Mouse (Mus musculus): ENCODE results near the gene Olfr691.
"Not testable (repeated sequence)": the region's sequence is repeated elsewhere in the genome, so short reads cannot be mapped to it uniquely, and the experiment has no call there.

The Olfr691 gene

DNA sequence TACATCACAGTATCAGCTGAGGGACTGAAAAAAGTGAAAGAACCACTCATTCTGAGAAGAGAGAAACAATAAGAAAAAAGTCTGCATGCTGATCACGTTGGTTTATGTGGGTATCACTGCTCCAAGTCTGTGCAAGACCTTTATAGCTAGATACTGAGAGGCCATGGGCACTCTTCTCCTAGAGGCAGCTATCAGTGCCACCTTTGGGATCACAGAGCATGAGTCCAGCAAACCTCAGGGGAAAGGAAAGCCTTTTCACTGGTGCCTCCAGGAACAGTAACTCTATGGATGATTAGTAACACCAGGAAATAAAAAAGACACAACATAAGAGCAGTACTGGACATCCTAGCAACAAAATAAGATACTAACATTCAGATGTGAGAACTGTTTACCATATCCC lies at the start of gene Olfr691:
Olfr691 (minus strand) TSS at position 101 of the 400 bp plus-strand sequence.
- no peak for DNase-seq (ENCODE audit: low spot score in 2 of 2)

DNA sequence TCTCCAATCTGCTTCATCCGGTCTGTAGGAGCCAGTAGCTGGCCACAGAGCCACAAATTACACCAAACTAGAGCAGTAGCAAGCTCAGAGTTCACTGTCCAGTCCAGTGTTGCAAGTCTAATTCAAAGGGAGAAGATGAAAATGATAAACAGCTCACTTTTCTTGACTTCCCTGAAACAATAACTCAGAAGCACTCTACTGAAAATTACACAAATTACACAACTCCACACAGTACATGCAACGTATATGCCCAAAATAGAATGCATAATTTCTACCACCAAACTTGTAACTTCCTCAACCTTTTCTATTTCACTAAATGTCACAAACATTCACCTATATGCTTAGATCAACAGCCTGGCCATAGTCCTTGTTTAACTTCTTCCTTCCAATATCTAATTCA lies 48.2 kb upstream of the Olfr691 start:
- no peak for DNase-seq (ENCODE audit: low spot score in 2 of 2)

DNA sequence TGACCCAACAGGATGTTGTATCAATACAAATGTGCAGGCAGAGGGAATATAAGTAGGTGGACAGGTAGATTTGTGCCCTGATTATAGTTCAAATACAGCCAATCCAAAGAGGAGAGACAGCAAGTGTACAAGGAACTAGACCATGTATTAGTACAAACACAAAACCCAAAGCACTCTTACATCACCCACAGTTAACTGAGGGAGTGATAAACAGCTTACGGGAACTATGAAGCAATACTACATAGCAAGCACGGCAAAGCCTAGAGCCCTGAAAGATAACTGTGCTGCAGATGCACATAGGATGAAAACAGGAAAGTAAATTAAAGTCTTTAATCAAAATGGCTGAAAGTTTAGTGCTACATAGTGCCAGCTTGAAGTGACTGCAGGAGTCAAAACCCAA lies 45.6 kb upstream of the Olfr691 start:
- DNase-seq (ENCODE audit: low spot score in 2 of 2) = no peak

DNA sequence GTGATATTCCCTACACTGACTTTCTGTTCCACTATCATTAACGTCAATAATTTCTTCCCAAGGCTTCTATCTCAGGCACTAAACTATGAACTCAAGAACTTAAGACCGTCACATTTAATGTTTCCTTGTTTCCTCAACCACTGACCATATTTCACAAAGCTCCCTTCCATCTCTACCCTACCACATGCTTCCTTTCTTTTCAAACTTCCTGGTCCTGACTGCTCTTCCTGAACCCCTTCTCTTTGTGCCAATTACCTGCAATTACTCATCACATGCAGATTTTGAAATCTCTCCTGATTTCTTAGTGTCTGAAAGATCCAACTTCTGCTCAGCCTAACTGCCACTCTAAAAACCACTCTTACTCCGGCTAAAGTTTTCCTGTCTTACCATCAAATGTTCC lies 38.3 kb upstream of the Olfr691 start:
- DNase-seq (ENCODE audit: low spot score in 2 of 2) = no peak

DNA sequence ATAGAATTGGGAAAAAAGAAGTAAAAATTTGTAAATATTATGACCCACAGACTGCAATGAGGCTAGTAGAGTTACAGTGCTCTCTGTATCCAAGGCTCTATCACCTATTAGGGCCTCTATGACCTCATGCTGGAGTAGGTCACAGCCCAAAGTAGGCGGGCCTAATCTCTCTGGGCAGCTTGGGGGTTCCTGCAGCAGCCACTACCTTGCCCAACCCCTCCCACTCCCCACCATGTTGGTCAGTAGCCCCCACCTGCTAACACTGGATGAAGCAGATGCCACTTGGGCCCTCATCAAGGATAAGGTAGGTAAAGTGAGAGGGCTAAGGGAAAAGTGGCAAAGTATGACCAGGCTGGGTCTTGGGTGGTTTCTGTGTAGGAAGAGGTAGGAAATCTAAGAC lies 32.8 kb upstream of the Olfr691 start, which contains the start of gene Gm5901:
Gm5901 (plus strand) TSS at position 173 of the 400 bp plus-strand sequence.
- DNase-seq (ENCODE audit: low spot score in 2 of 2) = no peak

DNA sequence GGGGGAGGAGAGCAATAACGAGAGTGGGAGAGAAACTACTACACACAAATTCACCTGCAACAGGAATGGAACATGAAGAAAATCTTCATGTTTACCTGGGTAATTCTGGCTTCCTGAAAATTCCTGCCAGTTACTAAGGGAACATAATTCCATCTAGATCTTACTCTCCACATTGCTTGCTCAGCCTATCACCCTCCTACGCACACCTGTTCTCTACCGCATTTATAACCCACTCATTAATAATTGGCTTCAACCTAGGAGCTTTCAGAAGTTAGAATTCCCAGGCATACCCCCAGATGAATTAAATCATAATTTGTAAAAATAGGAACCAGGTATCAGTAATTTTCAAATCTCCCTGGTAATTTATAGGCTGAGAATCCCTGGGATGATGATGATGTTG lies 31.9 kb upstream of the Olfr691 start:
- no peak for DNase-seq (ENCODE audit: low spot score in 2 of 2)

DNA sequence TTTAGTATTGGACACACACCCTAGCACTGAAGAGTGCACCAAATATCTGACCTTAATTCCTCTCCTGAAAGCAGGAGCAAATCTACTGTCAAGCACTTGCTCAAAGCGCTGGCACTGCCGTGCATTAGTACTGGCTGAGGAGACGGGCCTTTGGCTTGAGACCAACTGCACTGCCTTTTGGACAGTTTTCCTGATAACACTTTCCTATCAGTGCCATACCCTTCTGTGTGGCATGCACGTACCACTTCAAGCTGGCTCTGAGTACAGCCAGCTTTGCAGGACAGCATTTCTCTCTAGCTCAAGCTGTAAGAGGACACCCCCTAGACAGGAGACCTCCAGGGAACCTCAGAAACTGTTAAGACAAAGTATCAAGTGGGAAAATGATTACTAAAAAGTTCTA lies 31.4 kb upstream of the Olfr691 start:
- peak; percentile 20 to 60 for DNase-seq (ENCODE audit: low spot score in 2 of 2)

DNA sequence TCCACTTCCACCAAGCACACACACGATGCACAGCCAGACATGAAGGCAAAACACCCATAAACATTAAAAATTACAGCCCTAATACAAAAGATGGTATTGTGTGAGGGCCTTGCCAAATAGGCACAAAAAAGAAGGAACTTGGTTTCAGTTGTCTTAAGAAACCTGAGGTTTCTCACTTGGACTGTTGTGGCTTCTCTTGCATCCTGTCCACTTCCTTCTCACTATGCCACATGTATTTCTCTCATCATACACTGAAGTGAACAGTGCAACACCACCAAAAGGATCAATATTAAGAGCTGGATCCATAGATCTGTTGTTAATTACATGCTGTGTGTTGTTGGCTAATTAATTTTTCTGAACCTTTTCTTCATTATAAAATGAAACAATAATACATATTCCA lies 30.8 kb upstream of the Olfr691 start:
- no peak for DNase-seq (ENCODE audit: low spot score in 2 of 2)

DNA sequence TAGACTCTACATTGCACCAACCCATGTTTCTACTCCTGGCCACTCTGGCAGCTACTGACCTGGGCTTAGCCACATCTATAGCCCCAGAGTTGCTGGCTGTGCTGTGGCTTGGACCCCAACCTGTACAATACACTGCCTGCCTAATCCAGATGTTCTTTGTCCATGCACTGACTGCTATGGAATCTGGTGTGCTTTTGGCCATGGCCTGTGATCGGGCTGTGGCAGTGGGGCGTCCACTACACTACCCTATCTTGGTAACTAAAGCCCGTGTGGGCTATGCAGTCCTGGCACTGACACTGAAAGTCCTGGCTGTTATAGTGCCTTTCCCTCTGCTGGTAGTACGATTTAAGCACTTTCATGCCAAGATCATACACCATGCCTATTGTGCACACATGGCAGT lies 26.5 kb upstream of the Olfr691 start:
- DNase-seq (ENCODE audit: low spot score in 2 of 2) = no peak

DNA sequence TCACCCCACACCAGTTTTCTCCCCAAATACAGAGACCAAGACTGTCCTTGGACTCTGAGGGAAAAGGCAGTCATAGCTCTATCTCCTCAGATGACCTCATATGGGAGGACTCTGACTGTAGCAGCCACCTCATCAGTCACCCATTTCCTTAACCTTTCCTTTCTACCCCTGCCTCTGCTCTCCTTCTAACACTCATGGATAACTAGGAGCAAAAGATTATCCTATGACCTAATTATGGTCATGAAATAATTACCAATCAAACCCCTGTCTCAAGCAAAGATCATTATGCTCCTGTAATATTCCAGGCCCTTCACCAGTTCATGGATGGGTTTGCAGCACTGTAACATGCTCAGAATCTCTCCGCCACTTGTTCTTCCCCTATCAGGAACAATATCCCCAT lies 25.9 kb upstream of the Olfr691 start, which contains the start of gene Olfr692:
Olfr692 (plus strand) TSS at position 301 of the 400 bp plus-strand sequence.
- DNase-seq (ENCODE audit: low spot score in 2 of 2) = no peak

DNA sequence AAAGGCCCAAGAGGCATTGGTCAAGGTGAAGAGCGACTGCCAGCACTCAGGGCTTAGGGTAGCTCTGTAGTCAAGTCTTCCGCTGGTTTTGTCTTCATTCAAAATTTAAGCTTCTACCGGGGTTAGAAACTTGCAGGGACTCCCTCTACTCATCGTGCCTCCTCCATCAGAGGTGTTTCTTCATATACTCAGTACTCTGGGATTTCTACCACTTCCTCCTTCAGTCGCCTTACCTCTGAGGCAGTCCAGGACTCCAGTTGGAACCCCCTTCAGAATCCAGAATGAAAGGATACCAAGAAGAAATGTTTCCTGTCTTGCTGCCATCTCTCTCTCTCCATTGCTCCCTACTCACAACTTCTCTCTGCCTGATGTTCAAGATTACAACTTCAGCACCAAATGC lies 25.2 kb upstream of the Olfr691 start:
- no peak for DNase-seq (ENCODE audit: low spot score in 2 of 2)

DNA sequence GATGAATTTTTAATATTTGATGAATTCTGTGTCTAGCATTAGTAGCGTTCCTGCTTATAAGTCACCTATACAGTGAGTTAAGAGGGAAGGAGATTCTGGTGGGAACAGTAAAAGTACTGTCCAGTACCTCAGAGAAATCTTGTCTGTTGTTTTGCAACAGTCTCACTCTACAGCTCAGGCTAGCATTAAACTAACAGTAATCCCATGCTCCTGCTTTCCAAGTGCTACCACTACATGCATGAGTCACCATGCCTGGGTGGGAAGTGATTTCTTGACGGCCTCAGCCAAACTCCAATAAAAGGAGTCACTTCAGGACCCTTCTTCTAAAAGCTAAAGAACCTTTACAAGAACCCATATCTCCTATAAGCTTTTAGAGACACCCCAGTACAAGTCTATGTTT lies 19.6 kb upstream of the Olfr691 start:
- no peak for DNase-seq (ENCODE audit: low spot score in 2 of 2)

DNA sequence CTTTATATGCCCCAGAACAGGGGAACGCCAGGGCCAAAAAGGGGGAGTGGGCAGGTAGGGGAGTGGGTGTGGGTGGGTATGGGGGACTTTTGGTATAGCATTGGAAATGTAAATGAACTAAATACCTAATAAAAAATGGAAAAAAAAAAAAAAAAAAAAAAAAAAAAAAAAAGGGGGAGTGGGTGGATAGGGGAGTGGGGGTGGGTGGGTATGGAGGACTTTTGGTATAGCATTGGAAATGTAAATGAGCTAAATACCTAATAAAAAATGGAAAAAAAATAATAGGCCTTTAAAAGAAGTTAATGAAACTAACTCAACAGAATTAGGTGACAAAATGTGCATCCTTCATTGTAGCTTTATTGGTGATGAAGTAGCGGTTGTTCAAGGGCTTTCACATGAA lies 14.4 kb upstream of the Olfr691 start:
- not testable (repeated sequence) for DNase-seq (ENCODE audit: low spot score in 2 of 2)

DNA sequence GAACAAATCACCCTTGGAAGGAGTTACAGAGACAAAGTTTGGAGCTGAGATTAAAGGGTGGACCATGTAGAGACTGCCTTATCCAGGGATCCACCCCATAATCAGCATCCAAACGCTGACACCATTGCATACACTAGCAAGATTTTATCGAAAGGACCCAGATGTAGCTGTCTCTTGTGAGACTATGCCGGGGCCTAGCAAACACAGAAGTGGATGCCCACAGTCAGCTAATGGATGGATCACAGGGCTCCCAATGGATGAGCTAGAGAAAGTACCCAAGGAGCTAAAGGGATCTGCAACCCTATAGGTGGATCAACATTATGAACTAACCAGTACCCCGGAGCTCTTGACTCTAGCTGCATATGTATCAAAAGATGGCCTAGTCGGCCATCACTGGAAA lies 14.0 kb upstream of the Olfr691 start:
- not testable (repeated sequence) for DNase-seq (ENCODE audit: low spot score in 2 of 2)

DNA sequence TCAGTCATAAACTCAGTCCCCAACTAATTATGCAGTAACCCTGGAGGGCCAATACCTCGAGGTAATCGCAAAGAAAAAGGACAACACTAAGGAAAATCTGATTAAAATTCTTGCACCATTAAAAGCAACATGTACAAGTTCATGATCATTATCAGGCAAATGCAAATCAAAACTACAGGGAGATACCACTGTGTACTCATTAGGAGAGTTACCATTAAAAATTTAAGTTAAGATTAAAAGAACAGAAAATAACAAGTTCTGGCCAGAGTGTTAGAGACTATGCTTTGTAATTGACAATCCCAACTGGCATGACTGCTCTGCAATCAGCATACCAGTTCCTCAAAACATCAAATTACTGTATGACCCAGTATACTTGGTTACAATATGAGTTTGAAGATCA lies 682 bp upstream of the Olfr691 start:
- no peak for DNase-seq (ENCODE audit: low spot score in 2 of 2)

DNA sequence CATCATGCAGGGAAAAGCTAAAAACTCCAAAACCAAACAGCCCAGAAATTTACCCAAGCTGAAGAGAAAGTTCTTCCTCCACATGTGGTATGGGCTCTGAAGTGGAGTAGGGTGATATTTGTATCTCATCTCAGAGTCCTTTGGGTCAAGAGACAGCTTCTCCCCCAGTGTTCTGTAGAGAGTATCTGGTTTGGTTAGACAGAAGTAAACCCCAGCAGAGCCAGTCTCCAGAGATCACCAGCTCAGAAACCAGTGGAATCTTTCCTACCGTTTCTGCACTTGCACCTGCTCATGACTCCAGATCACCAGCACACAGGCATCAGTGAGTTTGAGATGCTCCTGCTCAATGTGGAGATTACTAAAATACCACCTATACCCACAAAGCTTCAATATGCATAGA lies 8.1 kb downstream of the Olfr691 start, which contains the start of gene Olfr690:
Olfr690 (minus strand) TSS at position 101 of the 400 bp plus-strand sequence.
- no peak for DNase-seq (ENCODE audit: low spot score in 2 of 2)

DNA sequence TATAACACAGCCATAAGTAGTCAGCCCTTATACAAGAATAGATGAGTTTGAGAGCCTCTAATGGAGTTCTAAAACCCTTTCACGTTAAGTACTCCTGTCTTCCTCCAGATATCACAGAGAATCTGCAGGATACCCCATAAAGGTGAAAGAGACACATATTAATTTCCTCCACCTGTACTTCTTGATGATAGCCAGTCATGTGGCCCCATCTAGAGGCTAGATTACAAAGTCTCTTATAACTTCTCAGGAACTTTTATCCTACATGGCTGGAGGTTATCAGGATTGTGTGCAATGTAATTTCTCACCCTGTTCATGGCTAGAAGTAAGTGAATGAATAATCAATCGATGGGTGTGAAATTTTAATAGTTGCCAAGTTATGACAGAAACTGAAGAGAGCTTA lies 16.8 kb downstream of the Olfr691 start:
- no peak for DNase-seq (ENCODE audit: low spot score in 2 of 2)

DNA sequence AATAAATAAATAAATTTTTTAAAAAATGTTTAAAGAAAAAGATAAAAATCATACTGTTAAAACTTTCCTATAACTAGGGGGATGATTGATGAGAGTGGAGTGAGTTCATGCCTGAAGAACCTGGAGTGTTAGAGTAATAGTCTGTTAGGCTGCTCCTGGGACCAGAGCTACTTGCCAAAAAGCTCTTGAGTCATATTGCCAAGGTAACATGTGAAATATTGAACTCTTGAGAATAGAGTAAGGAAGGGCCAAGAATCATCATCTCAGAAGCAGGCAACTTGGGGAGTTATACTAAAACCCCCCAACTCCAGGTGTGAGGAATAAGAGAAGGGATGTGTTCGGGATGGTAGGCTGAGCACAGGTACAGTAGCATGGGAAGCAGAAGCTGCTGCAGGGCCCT lies 31.2 kb downstream of the Olfr691 start, which contains the start of gene Olfr689:
Olfr689 (plus strand) TSS at position 301 of the 400 bp plus-strand sequence.
- no peak for DNase-seq (ENCODE audit: low spot score in 2 of 2)

DNA sequence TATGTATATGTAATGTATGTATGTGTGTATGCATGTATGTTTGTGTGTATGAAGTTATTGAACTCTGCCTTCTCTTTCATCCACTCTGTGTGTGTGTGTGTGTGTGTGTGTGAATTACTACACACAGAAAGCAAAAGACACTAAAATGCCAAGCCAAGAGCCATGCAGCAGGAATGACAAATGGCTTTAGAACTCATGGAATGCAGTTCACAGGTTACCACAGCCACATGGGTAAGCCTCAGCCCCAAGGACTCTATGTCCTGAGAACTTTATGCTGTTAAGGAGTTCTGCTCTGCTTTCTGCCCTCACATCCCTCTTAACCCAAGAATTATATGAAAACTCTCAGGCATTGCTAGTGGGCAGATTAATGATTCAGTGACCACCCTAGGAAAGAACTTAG lies 52.0 kb downstream of the Olfr691 start:
- no peak for DNase-seq (ENCODE audit: low spot score in 2 of 2)

DNA sequence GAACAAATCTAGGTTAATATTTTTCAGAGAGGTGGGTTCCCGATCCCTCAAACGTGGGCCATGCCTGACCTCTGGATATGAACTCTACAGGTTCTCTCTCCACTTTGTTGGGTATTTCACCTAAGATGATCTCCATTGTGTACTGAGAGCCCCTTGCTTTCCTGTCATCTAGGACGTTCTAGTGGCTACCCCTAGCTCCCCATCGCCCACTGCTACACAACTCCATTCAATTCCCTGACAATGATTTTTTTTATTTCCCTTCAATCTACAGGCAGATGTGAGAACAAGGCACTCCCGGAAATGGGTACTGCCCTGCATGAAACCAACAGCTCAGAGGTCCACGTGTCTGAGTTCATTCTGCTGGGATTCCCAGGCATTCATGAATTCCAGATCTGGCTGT lies 54.3 kb downstream of the Olfr691 start, which contains the start of gene Olfr688:
Olfr688 (plus strand) TSS at position 301 of the 400 bp plus-strand sequence.
- DNase-seq (ENCODE audit: low spot score in 2 of 2) = no peak

Data from heart, adult 9 months (tissue).